Mouse (Mus musculus): Measurements from ENCODE around the gene Nrl.

- TF ChIP-seq POLR2A (IDR thresholded peaks at IDR 0.05; ENCODE audit: borderline replicate concordance, extremely low read depth, insufficient read depth, insufficient read length, poor library complexity, severe bottlenecking) (no peak), CTCF (IDR thresholded peaks at IDR 0.05; ENCODE audit: borderline replicate concordance, extremely low read depth, insufficient read depth, insufficient read length) (no peak)
Measured at GRCm38 (mm10) chr14:55509540-55509939, 15.2 kb downstream of the Nrl start.

All from brain, embryonic 14.5 days (tissue).